Mouse (Mus musculus): Measurements from ENCODE around the gene Taf6l. TPM values are rescaled to one million over a fixed set of nuclear protein-coding genes. Genes with fewer than 3 reads are reported as not detected.
A peak's percentile ranks its signal among the peaks of the same experiment; 100 is the strongest.

Gene Taf6l
- polyA plus RNA-seq, 1 experiment from 2014 or later: 25.9 TPM

GRCm38 (mm10) chr19:8819596-8820423, 33.6 kb upstream of the Taf6l start, which contains the start of gene Hnrnpul2:
Hnrnpul2 (plus strand) TSS chr19:8820010.
- WGBS: under 1% methylated on average over 81 of the region's 83 CpGs
- Histone ChIP-seq H3K4me3 (ENCODE audit: low read depth, low read length) (peak within 1 kb of the TSS; percentile 100), H3K36me3 (ENCODE audit: control insufficient read depth, insufficient read depth, low read length) (peaks cover 31% of the 10 kb centered on the region), H3K4me1 (replicated peaks; ENCODE audit: control insufficient read depth, insufficient read depth, low read length) (peaks cover 21% of the 10 kb centered on the region), H3K27ac (ENCODE audit: low read depth, low read length) (peak within 1 kb of the TSS; percentile 98), H3K27me3 (replicated peaks; ENCODE audit: control insufficient read depth, insufficient read depth, low read length) (no peaks in the 10 kb centered on the region), H3K9ac (ENCODE audit: low read depth, low read length) (peak within 1 kb of the TSS; percentile 98), H3K9me3 (ENCODE audit: control insufficient read depth, low read length) (no peaks in the 10 kb centered on the region), H3K4me2 (peak within 1 kb of the TSS; percentile 93)
- ATAC-seq (replicated peaks; ENCODE audit: low FRiP score) (peak; percentile 93), DNase-seq (ENCODE audit: low spot score) (peak; percentile 94)

- ATAC-seq (replicated peaks; ENCODE audit: low FRiP score) (peak; percentile 85), DNase-seq (ENCODE audit: low spot score) (peak; percentile 92)
- Histone ChIP-seq H3K4me2 (peak within 1 kb of the TSS; percentile 93), H3K4me3 (ENCODE audit: low read depth, low read length) (peak within 1 kb of the TSS; percentile 100), H3K27me3 (replicated peaks; ENCODE audit: control insufficient read depth, insufficient read depth, low read length) (no peaks in the 10 kb centered on the region), H3K9ac (ENCODE audit: low read depth, low read length) (peak within 1 kb of the TSS; percentile 98), H3K9me3 (ENCODE audit: control insufficient read depth, low read length) (no peaks in the 10 kb centered on the region), H3K36me3 (ENCODE audit: control insufficient read depth, insufficient read depth, low read length) (peaks cover 26% of the 10 kb centered on the region), H3K27ac (ENCODE audit: low read depth, low read length) (peak within 1 kb of the TSS; percentile 98), H3K4me1 (replicated peaks; ENCODE audit: control insufficient read depth, insufficient read depth, low read length) (peaks cover 21% of the 10 kb centered on the region)
- WGBS: under 1% methylated on average over 33 of the region's 33 CpGs
Measured at GRCm38 (mm10) chr19:8818801-8819595, 32.8 kb upstream of the Taf6l start, which contains the start of gene Ttc9c. Ttc9c (minus strand) TSS chr19:8819333.

- Histone ChIP-seq H3K9me3 (ENCODE audit: control insufficient read depth, low read length) (no peaks in the 10 kb centered on the region), H3K27ac (ENCODE audit: low read depth, low read length) (peak overlapping the region; percentile 98), H3K4me3 (ENCODE audit: low read depth, low read length) (peak overlapping the region; percentile 100), H3K4me1 (replicated peaks; ENCODE audit: control insufficient read depth, insufficient read depth, low read length) (peaks cover 20% of the 10 kb centered on the region), H3K36me3 (ENCODE audit: control insufficient read depth, insufficient read depth, low read length) (peaks cover 25% of the 10 kb centered on the region), H3K9ac (ENCODE audit: low read depth, low read length) (peak overlapping the region; percentile 85), H3K4me2 (peak overlapping the region; percentile 93), H3K27me3 (replicated peaks; ENCODE audit: control insufficient read depth, insufficient read depth, low read length) (no peaks in the 10 kb centered on the region)
- WGBS: 18% methylated on average over 14 of the region's 14 CpGs
- no peak for DNase-seq (ENCODE audit: low spot score)
- no peak for ATAC-seq (replicated peaks; ENCODE audit: low FRiP score)
Measured at GRCm38 (mm10) chr19:8818301-8818798, 32.1 kb upstream of the Taf6l start.

- no peak overlapping the region for H3K27ac ChIP-seq (ENCODE audit: low read depth, low read length)
- peaks cover 33% of the 10 kb centered on the region; the same call in 1 of the 2 replicates for H3K36me3 ChIP-seq (ENCODE audit: control insufficient read depth, insufficient read depth, low read length)
- H3K9ac ChIP-seq (ENCODE audit: low read depth, low read length): no peak overlapping the region
- H3K27me3 ChIP-seq (replicated peaks; ENCODE audit: control insufficient read depth, insufficient read depth, low read length): no peaks in the 10 kb centered on the region
- no peaks in the 10 kb centered on the region for H3K9me3 ChIP-seq (ENCODE audit: control insufficient read depth, low read length)
- ATAC-seq (replicated peaks; ENCODE audit: low FRiP score) (no peak), DNase-seq (ENCODE audit: low spot score) (no peak)
- peaks cover 9% of the 10 kb centered on the region for H3K4me1 ChIP-seq (replicated peaks; ENCODE audit: control insufficient read depth, insufficient read depth, low read length)
- H3K4me3 ChIP-seq (ENCODE audit: low read depth, low read length): no peak overlapping the region
- 83% methylated on average over 3 of the region's 3 CpGs for WGBS
- H3K4me2 ChIP-seq: peak overlapping the region; percentile 93
Measured at GRCm38 (mm10) chr19:8817001-8817400, 30.8 kb upstream of the Taf6l start.

GRCm38 (mm10) chr19:8815812-8816211, 29.6 kb upstream of the Taf6l start:
- peaks cover 40% of the 10 kb centered on the region for H3K36me3 ChIP-seq (ENCODE audit: control insufficient read depth, insufficient read depth, low read length)
- peaks cover 9% of the 10 kb centered on the region for H3K4me1 ChIP-seq (replicated peaks; ENCODE audit: control insufficient read depth, insufficient read depth, low read length)
- no peak overlapping the region for H3K4me3 ChIP-seq (ENCODE audit: low read depth, low read length)
- no peak overlapping the region for H3K4me2 ChIP-seq
- no peak for DNase-seq (ENCODE audit: low spot score)
- H3K27me3 ChIP-seq (replicated peaks; ENCODE audit: control insufficient read depth, insufficient read depth, low read length): no peaks in the 10 kb centered on the region
- no peaks in the 10 kb centered on the region for H3K9me3 ChIP-seq (ENCODE audit: control insufficient read depth, low read length)
- no peak overlapping the region for H3K9ac ChIP-seq (ENCODE audit: low read depth, low read length)
- H3K27ac ChIP-seq (ENCODE audit: low read depth, low read length): no peak overlapping the region
- 86% methylated on average over 11 of the region's 11 CpGs for WGBS
- ATAC-seq (replicated peaks; ENCODE audit: low FRiP score): no peak

GRCm38 (mm10) chr19:8806810-8807209, 20.6 kb upstream of the Taf6l start:
- no peak for ATAC-seq (replicated peaks; ENCODE audit: low FRiP score)
- Histone ChIP-seq H3K9me3 (ENCODE audit: control insufficient read depth, low read length) (no peaks in the 10 kb centered on the region), H3K27ac (ENCODE audit: low read depth, low read length) (no peak overlapping the region), H3K4me2 (no peak overlapping the region), H3K9ac (ENCODE audit: low read depth, low read length) (0 out of 2 replicates have a peak overlapping the region, but pooled peaks have one; percentile 2), H3K27me3 (replicated peaks; ENCODE audit: control insufficient read depth, insufficient read depth, low read length) (no peaks in the 10 kb centered on the region), H3K36me3 (ENCODE audit: control insufficient read depth, insufficient read depth, low read length) (peaks cover 30% of the 10 kb centered on the region), H3K4me1 (replicated peaks; ENCODE audit: control insufficient read depth, insufficient read depth, low read length) (peaks cover 18% of the 10 kb centered on the region), H3K4me3 (ENCODE audit: low read depth, low read length) (no peak overlapping the region)
- DNase-seq (ENCODE audit: low spot score): no peak
- 84% methylated on average over 5 of the region's 5 CpGs for WGBS

GRCm38 (mm10) chr19:8803879-8804660, 17.9 kb upstream of the Taf6l start:
- H3K4me1 ChIP-seq (replicated peaks; ENCODE audit: control insufficient read depth, insufficient read depth, low read length): peaks cover 18% of the 10 kb centered on the region
- 73% methylated on average over 11 of the region's 11 CpGs for WGBS
- DNase-seq (ENCODE audit: low spot score) (no peak), ATAC-seq (replicated peaks; ENCODE audit: low FRiP score) (no peak)
- no peak overlapping the region for H3K9ac ChIP-seq (ENCODE audit: low read depth, low read length)
- H3K9me3 ChIP-seq (ENCODE audit: control insufficient read depth, low read length): no peaks in the 10 kb centered on the region
- no peak overlapping the region for H3K27ac ChIP-seq (ENCODE audit: low read depth, low read length)
- peaks cover 13% of the 10 kb centered on the region; the same call in 1 of the 2 replicates for H3K36me3 ChIP-seq (ENCODE audit: control insufficient read depth, insufficient read depth, low read length)
- H3K4me3 ChIP-seq (ENCODE audit: low read depth, low read length): peak overlapping the region; percentile 59; the same call in 1 of the 2 replicates
- peak overlapping the region; percentile 33 for H3K4me2 ChIP-seq
- no peaks in the 10 kb centered on the region for H3K27me3 ChIP-seq (replicated peaks; ENCODE audit: control insufficient read depth, insufficient read depth, low read length)
